Mouse (Mus musculus) forebrain, embryonic 14.5 days (tissue): ENCODE data around the gene Slc4a11. TPM values are rescaled to one million over a fixed set of nuclear protein-coding genes. Genes with fewer than 3 reads are reported as not detected.

ENCODE experiments used
- ATAC-seq: fragments of 200-750 bp; cut with Nextera tagmentation; 2 replicates; pipeline ENCODE4 v1.8.0; 2017; ENCODE audit warnings: mild to moderate bottlenecking, moderate library complexity
- DNase-seq: peaks from one replicate; pipeline ENCODE4 v3.0.0-alpha.2; 2015; ENCODE audit warnings: low spot score
- H3K27ac ChIP-seq: fragments of 300-500 bp; sonication (generic); 2 replicates; pipeline ENCODE4 v1.5.1; 2014; ENCODE audit warnings: low read depth, mild to moderate bottlenecking, control low read depth, low read length, moderate library complexity
- H3K27me3 ChIP-seq: fragments of 300-500 bp; sonication (generic); replicated peaks from 2 replicates; pipeline ENCODE4 v1.6.1; 2014; ENCODE audit warnings: low read length, control low read depth, mixed read lengths; ENCODE audit not compliant: control insufficient read depth, insufficient read depth
- H3K36me3 ChIP-seq: fragments of 300-500 bp; sonication (generic); 2 replicates; pipeline ENCODE4 v1.6.1; 2014; ENCODE audit warnings: low read length, control low read depth; ENCODE audit not compliant: control insufficient read depth, insufficient read depth
- H3K4me1 ChIP-seq: fragments of 300-500 bp; sonication (generic); 2 replicates; pipeline ENCODE4 v1.6.1; 2014; ENCODE audit warnings: antibody characterized with exemption, low read length, control low read depth; ENCODE audit not compliant: control insufficient read depth, insufficient read depth
- H3K4me2 ChIP-seq: fragments of 300-500 bp; sonication (generic); 2 replicates; pipeline ENCODE4 v1.6.1; 2014; ENCODE audit warnings: mild to moderate bottlenecking, control low read depth, low read length
- H3K4me3 ChIP-seq: fragments of 300-500 bp; sonication (generic); 2 replicates; pipeline ENCODE4 v1.5.1; 2014; ENCODE audit warnings: low read depth, low read length, control low read depth
- H3K9ac ChIP-seq: fragments of 300-500 bp; sonication (generic); 2 replicates; pipeline ENCODE4 v1.6.1; 2014; ENCODE audit warnings: mild to moderate bottlenecking, low read length, control low read depth, moderate library complexity
- H3K9me3 ChIP-seq: fragments of 300-500 bp; sonication (generic); replicated peaks from 2 replicates; pipeline ENCODE4 v1.6.1; 2016; ENCODE audit warnings: low read length, control low read depth, mixed read lengths; ENCODE audit not compliant: control insufficient read depth
- WGBS: fragments of 180-500 bp; shearing (Covaris S2); extraction: QIAGEN DNeasy Blood & Tissue Kit; methylation state at CpG from one replicate; pipeline ENCODE4 v1.1.7; 2014; 5-methylcytosine and 5-hydroxymethylcytosine counted together
- polyA plus RNA-seq: library from polyadenylated mRNA; unstranded; fragments of >200 nt; fragmentation: Nextera tagmentation; extraction: Ambion mirVana; gene quantifications from 2 replicates; pipeline ENCODE4 v1.2.1, GENCODE M21; 2014

The Slc4a11 gene
- polyA plus RNA-seq, 1 experiment from 2014 or later = 0.52 TPM

GRCm38 (mm10) chr2:130727752-130728151 lies 30.4 kb upstream of the Slc4a11 start:
- H3K36me3 ChIP-seq = peaks cover 98% of the 10 kb centered on the region
- ATAC-seq (no peak), DNase-seq (no peak)
- no peak overlapping the region for H3K4me2 ChIP-seq
- H3K9me3 ChIP-seq = no peaks in the 10 kb centered on the region
- H3K27me3 ChIP-seq = no peaks in the 10 kb centered on the region
- no peak overlapping the region for H3K4me3 ChIP-seq
- 79% methylated on average over 1 of the region's 1 CpGs for WGBS
- no peak overlapping the region for H3K9ac ChIP-seq
- H3K4me1 ChIP-seq = no peaks in the 10 kb centered on the region
- H3K27ac ChIP-seq = no peak overlapping the region

- Histone ChIP-seq H3K27me3 (no peaks in the 10 kb centered on the region), H3K9me3 (no peaks in the 10 kb centered on the region), H3K4me1 (no peaks in the 10 kb centered on the region), H3K36me3 (peaks cover 94% of the 10 kb centered on the region), H3K4me3 (no peak overlapping the region), H3K4me2 (no peak overlapping the region), H3K27ac (no peak overlapping the region), H3K9ac (no peak overlapping the region)
- ATAC-seq (no peak), DNase-seq (no peak)
- WGBS = 75% methylated on average over 4 of the region's 4 CpGs
These were observed 27.1 kb upstream of the Slc4a11 start for GRCm38 (mm10) chr2:130724369-130724768.

- WGBS = 79% methylated on average over 6 of the region's 6 CpGs
- peaks cover 89% of the 10 kb centered on the region for H3K36me3 ChIP-seq
- no peaks in the 10 kb centered on the region for H3K9me3 ChIP-seq
- no peak overlapping the region for H3K4me3 ChIP-seq
- H3K9ac ChIP-seq = no peak overlapping the region
- ATAC-seq = no peak
- no peaks in the 10 kb centered on the region for H3K27me3 ChIP-seq
- H3K4me2 ChIP-seq = no peak overlapping the region
- no peak for DNase-seq
- H3K4me1 ChIP-seq = no peaks in the 10 kb centered on the region
- H3K27ac ChIP-seq = no peak overlapping the region
These were observed 20.6 kb upstream of the Slc4a11 start for GRCm38 (mm10) chr2:130717951-130718350.

- no peaks in the 10 kb centered on the region for H3K4me1 ChIP-seq
- H3K36me3 ChIP-seq = peaks cover 52% of the 10 kb centered on the region
- H3K27ac ChIP-seq = no peak overlapping the region
- no peaks in the 10 kb centered on the region for H3K27me3 ChIP-seq
- no peaks in the 10 kb centered on the region for H3K9me3 ChIP-seq
- no peak overlapping the region for H3K4me3 ChIP-seq
- 62% methylated on average over 10 of the region's 10 CpGs for WGBS
- ATAC-seq = no peak
- no peak for DNase-seq
- H3K4me2 ChIP-seq = no peak overlapping the region
- no peak overlapping the region for H3K9ac ChIP-seq
These were observed 9.7 kb upstream of the Slc4a11 start for GRCm38 (mm10) chr2:130707057-130707456.

- peaks cover 47% of the 10 kb centered on the region for H3K36me3 ChIP-seq
These were observed 9.3 kb upstream of the Slc4a11 start for GRCm38 (mm10) chr2:130706602-130707001.

GRCm38 (mm10) chr2:130705178-130705577 lies 7.9 kb upstream of the Slc4a11 start:
- no peak overlapping the region for H3K27ac ChIP-seq
- H3K27me3 ChIP-seq = no peaks in the 10 kb centered on the region
- H3K36me3 ChIP-seq = peaks cover 33% of the 10 kb centered on the region
- no peaks in the 10 kb centered on the region for H3K4me1 ChIP-seq
- ATAC-seq (no peak), DNase-seq (no peak)
- H3K9me3 ChIP-seq = no peaks in the 10 kb centered on the region
- 70% methylated on average over 6 of the region's 6 CpGs for WGBS
- no peak overlapping the region for H3K4me2 ChIP-seq
- no peak overlapping the region for H3K4me3 ChIP-seq
- no peak overlapping the region for H3K9ac ChIP-seq

More at GRCm38 (mm10) chr2:130706602-130707001, 9.3 kb upstream of the Slc4a11 start:
- H3K9me3 ChIP-seq = no peaks in the 10 kb centered on the region
- ATAC-seq (no peak), DNase-seq (no peak)
- H3K4me2 ChIP-seq = no peak overlapping the region
- 75% methylated on average over 4 of the region's 4 CpGs for WGBS
- H3K4me3 ChIP-seq = no peak overlapping the region
- no peak overlapping the region for H3K27ac ChIP-seq
- no peaks in the 10 kb centered on the region for H3K4me1 ChIP-seq
- H3K9ac ChIP-seq = no peak overlapping the region
- H3K27me3 ChIP-seq = no peaks in the 10 kb centered on the region

GRCm38 (mm10) chr2:130704040-130705001 lies 7.0 kb upstream of the Slc4a11 start:
- 58% methylated on average over 9 of the region's 9 CpGs for WGBS
- H3K9me3 ChIP-seq = no peaks in the 10 kb centered on the region
- no peak overlapping the region for H3K4me3 ChIP-seq
- H3K9ac ChIP-seq = no peak overlapping the region
- ATAC-seq (peak; percentile 40; the same call in 1 of the 2 replicates), DNase-seq (peak; percentile 70)
- no peak overlapping the region; the same call in 1 of the 2 replicates for H3K27ac ChIP-seq
- H3K4me2 ChIP-seq = no peak overlapping the region
- peaks cover 24% of the 10 kb centered on the region for H3K36me3 ChIP-seq
- no peaks in the 10 kb centered on the region for H3K4me1 ChIP-seq
- H3K27me3 ChIP-seq = no peaks in the 10 kb centered on the region

GRCm38 (mm10) chr2:130697821-130698266 lies 525 bp upstream of the Slc4a11 start:
- under 1% methylated on average over 14 of the region's 14 CpGs for WGBS
- H3K27ac ChIP-seq = no peak overlapping the region
- H3K27me3 ChIP-seq = peaks cover 20% of the 10 kb centered on the region
- ATAC-seq = peak; percentile 49
- peak overlapping the region; percentile 60 for H3K9ac ChIP-seq
- H3K4me1 ChIP-seq = peaks cover 8% of the 10 kb centered on the region; the same call in 1 of the 2 replicates
- H3K9me3 ChIP-seq = no peaks in the 10 kb centered on the region
- H3K4me2 ChIP-seq = peak overlapping the region; percentile 100
- no peaks in the 10 kb centered on the region for H3K36me3 ChIP-seq
- peak overlapping the region; percentile 49 for H3K4me3 ChIP-seq
- DNase-seq = peak; percentile 78

- 2% methylated on average over 31 of the region's 31 CpGs for WGBS
- Histone ChIP-seq H3K27me3 (peaks cover 20% of the 10 kb centered on the region), H3K36me3 (no peaks in the 10 kb centered on the region), H3K4me3 (peak overlapping the region; percentile 49), H3K4me1 (peaks cover 8% of the 10 kb centered on the region; the same call in 1 of the 2 replicates), H3K9me3 (no peaks in the 10 kb centered on the region), H3K27ac (no peak overlapping the region), H3K4me2 (peak overlapping the region; percentile 100), H3K9ac (peak overlapping the region; percentile 60)
- 0 out of 2 replicates have a peak, but pooled peaks have one; percentile 4 for ATAC-seq
- no peak for DNase-seq
These were observed 593 bp downstream of the Slc4a11 start for GRCm38 (mm10) chr2:130696700-130697152.
